Mouse (Mus musculus) liver, postnatal 0 days (tissue): ENCODE data around the gene Agpat1.

ENCODE experiments used
- CTCF ChIP-seq: sonication (generic); IDR thresholded peaks from 2 replicates; pipeline ENCODE4 v1.5.1; 2016; ENCODE audit warnings: antibody characterized with exemption, low read depth
- EP300 ChIP-seq: IDR thresholded peaks from 2 replicates; pipeline ENCODE4 v1.6.1; 2016; ENCODE audit warnings: antibody characterized with exemption, low read depth, mild to moderate bottlenecking

- no peak for TF ChIP-seq CTCF
- TF ChIP-seq EP300, result no peak
Observed at GRCm38 (mm10) chr17:34645256-34645829, 41.3 kb downstream of the Agpat1 start.
